Mouse (Mus musculus) liver, embryonic 12.5 days (tissue): Measurements from ENCODE around the gene Rasl11b. TPM values are rescaled to one million over a fixed set of nuclear protein-coding genes. Genes with fewer than 3 reads are reported as not detected.

Source experiments
- ATAC-seq: fragments of 200-750 bp; cut with Nextera tagmentation; 2 replicates; pipeline ENCODE4 v1.8.0; 2017; ENCODE audit warnings: moderate number of reproducible peaks, mild to moderate bottlenecking, moderate library complexity
- H3K27ac ChIP-seq: fragments of 300-500 bp; sonication (generic); 2 replicates; pipeline ENCODE4 v1.5.1; 2016; ENCODE audit warnings: mild to moderate bottlenecking
- H3K27me3 ChIP-seq: fragments of 300-500 bp; sonication (generic); replicated peaks from 2 replicates; pipeline ENCODE4 v1.6.1; 2016; ENCODE audit warnings: mild to moderate bottlenecking, moderate library complexity
- H3K36me3 ChIP-seq: fragments of 300-500 bp; sonication (generic); 2 replicates; pipeline ENCODE4 v1.6.1; 2016; ENCODE audit warnings: mild to moderate bottlenecking, moderate library complexity
- H3K4me1 ChIP-seq: fragments of 300-500 bp; sonication (generic); 2 replicates; pipeline ENCODE4 v1.6.1; 2016
- H3K4me2 ChIP-seq: fragments of 300-500 bp; sonication (generic); 2 replicates; pipeline ENCODE4 v1.6.1; 2016; ENCODE audit warnings: mild to moderate bottlenecking, moderate library complexity
- H3K4me3 ChIP-seq: fragments of 300-500 bp; sonication (generic); 2 replicates; pipeline ENCODE4 v1.5.1; 2016; ENCODE audit warnings: mild to moderate bottlenecking, moderate library complexity
- H3K9ac ChIP-seq: fragments of 300-500 bp; sonication (generic); 2 replicates; pipeline ENCODE4 v1.6.1; 2016; ENCODE audit warnings: mild to moderate bottlenecking, moderate library complexity
- H3K9me3 ChIP-seq: fragments of 300-500 bp; sonication (generic); replicated peaks from 2 replicates; pipeline ENCODE4 v1.6.1; 2016; ENCODE audit warnings: mild to moderate bottlenecking, moderate library complexity
- WGBS: fragments of 180-500 bp; shearing (Covaris S2); methylation state at CpG from one replicate; pipeline ENCODE4 v1.1.7; 2016; ENCODE audit not compliant: insufficient replicate concordance; 5-methylcytosine and 5-hydroxymethylcytosine counted together
- polyA plus RNA-seq: library from polyadenylated mRNA; unstranded; fragments of >200 nt; fragmentation: Nextera tagmentation; extraction: Ambion mirVana; gene quantifications from 2 replicates; pipeline ENCODE4 v1.2.1, GENCODE M21; 2016

Gene Rasl11b
- polyA plus RNA-seq, 1 experiment from 2014 or later = 5.9 TPM

GRCm38 (mm10) chr5:74215125-74215524 lies 20.0 kb downstream of the Rasl11b start:
- Histone ChIP-seq H3K9ac (no peak overlapping the region), H3K27me3 (no peaks in the 10 kb centered on the region), H3K4me1 (no peaks in the 10 kb centered on the region), H3K27ac (no peak overlapping the region), H3K4me3 (no peak overlapping the region), H3K36me3 (no peaks in the 10 kb centered on the region), H3K9me3 (no peaks in the 10 kb centered on the region), H3K4me2 (0 out of 2 replicates have a peak overlapping the region, but pooled peaks have one; percentile 3)
- WGBS = 57% methylated on average over 4 of the region's 4 CpGs
- ATAC-seq = no peak

GRCm38 (mm10) chr5:74218524-74218923 lies 23.4 kb downstream of the Rasl11b start:
- Histone ChIP-seq H3K4me1 (no peaks in the 10 kb centered on the region), H3K9ac (no peak overlapping the region), H3K9me3 (no peaks in the 10 kb centered on the region), H3K36me3 (no peaks in the 10 kb centered on the region), H3K27me3 (no peaks in the 10 kb centered on the region), H3K4me2 (no peak overlapping the region), H3K27ac (no peak overlapping the region), H3K4me3 (no peak overlapping the region)
- ATAC-seq = no peak
- 70% methylated on average over 4 of the region's 4 CpGs for WGBS

- no peak for ATAC-seq
- H3K4me2 ChIP-seq = no peak overlapping the region
- 71% methylated on average over 4 of the region's 4 CpGs for WGBS
- H3K4me1 ChIP-seq = no peaks in the 10 kb centered on the region
- H3K36me3 ChIP-seq = no peaks in the 10 kb centered on the region
- H3K9ac ChIP-seq = no peak overlapping the region
- no peak overlapping the region for H3K4me3 ChIP-seq
- no peaks in the 10 kb centered on the region for H3K27me3 ChIP-seq
- no peak overlapping the region for H3K27ac ChIP-seq
- H3K9me3 ChIP-seq = no peaks in the 10 kb centered on the region
Measured at GRCm38 (mm10) chr5:74222626-74223025, 27.5 kb downstream of the Rasl11b start.

- Histone ChIP-seq H3K27ac (no peak overlapping the region), H3K27me3 (no peaks in the 10 kb centered on the region), H3K9me3 (no peaks in the 10 kb centered on the region), H3K36me3 (no peaks in the 10 kb centered on the region), H3K4me2 (no peak overlapping the region), H3K4me3 (no peak overlapping the region), H3K4me1 (no peaks in the 10 kb centered on the region), H3K9ac (no peak overlapping the region)
- no peak for ATAC-seq
- WGBS = 75% methylated on average over 6 of the region's 6 CpGs
Measured at GRCm38 (mm10) chr5:74224480-74224879, 29.4 kb downstream of the Rasl11b start.

- Histone ChIP-seq H3K4me2 (no peak overlapping the region), H3K4me1 (peaks cover 12% of the 10 kb centered on the region)
- WGBS = 68% methylated on average over 5 of the region's 5 CpGs
Measured at GRCm38 (mm10) chr5:74226183-74226582, 31.1 kb downstream of the Rasl11b start.

GRCm38 (mm10) chr5:74227352-74227751 lies 32.3 kb downstream of the Rasl11b start:
- H3K27ac ChIP-seq = no peak overlapping the region
- H3K9ac ChIP-seq = no peak overlapping the region
- H3K27me3 ChIP-seq = no peaks in the 10 kb centered on the region
- no peak for ATAC-seq
- H3K4me1 ChIP-seq = peaks cover 12% of the 10 kb centered on the region
- no peak overlapping the region for H3K4me3 ChIP-seq
- no peak overlapping the region for H3K4me2 ChIP-seq
- no peaks in the 10 kb centered on the region for H3K36me3 ChIP-seq
- WGBS = 81% methylated on average over 6 of the region's 6 CpGs
- no peaks in the 10 kb centered on the region for H3K9me3 ChIP-seq

More at GRCm38 (mm10) chr5:74226183-74226582, 31.1 kb downstream of the Rasl11b start:
- no peaks in the 10 kb centered on the region for H3K36me3 ChIP-seq
- no peaks in the 10 kb centered on the region for H3K27me3 ChIP-seq
- H3K9ac ChIP-seq = no peak overlapping the region
- ATAC-seq = no peak
- H3K27ac ChIP-seq = no peak overlapping the region
- no peaks in the 10 kb centered on the region for H3K9me3 ChIP-seq
- no peak overlapping the region for H3K4me3 ChIP-seq

- H3K9me3 ChIP-seq = no peaks in the 10 kb centered on the region
- H3K27ac ChIP-seq = no peak overlapping the region
- no peak for ATAC-seq
- no peaks in the 10 kb centered on the region for H3K27me3 ChIP-seq
- H3K4me3 ChIP-seq = no peak overlapping the region
- H3K4me1 ChIP-seq = peaks cover 12% of the 10 kb centered on the region
- no peaks in the 10 kb centered on the region for H3K36me3 ChIP-seq
- no peak overlapping the region for H3K9ac ChIP-seq
- WGBS = 47% methylated on average over 1 of the region's 1 CpGs
- no peak overlapping the region for H3K4me2 ChIP-seq
Measured at GRCm38 (mm10) chr5:74228938-74229337, 33.9 kb downstream of the Rasl11b start.

- H3K27ac ChIP-seq = no peak overlapping the region
- H3K27me3 ChIP-seq = no peaks in the 10 kb centered on the region
- H3K36me3 ChIP-seq = no peaks in the 10 kb centered on the region
- WGBS = 46% methylated on average over 11 of the region's 11 CpGs
- peaks cover 12% of the 10 kb centered on the region for H3K4me1 ChIP-seq
- H3K4me2 ChIP-seq = no peak overlapping the region
- no peak overlapping the region for H3K9ac ChIP-seq
- no peak overlapping the region for H3K4me3 ChIP-seq
- peak; percentile 42; the same call in 1 of the 2 replicates for ATAC-seq
- no peaks in the 10 kb centered on the region for H3K9me3 ChIP-seq
Measured at GRCm38 (mm10) chr5:74229775-74230413, 34.8 kb downstream of the Rasl11b start.

GRCm38 (mm10) chr5:74230525-74230924 lies 35.4 kb downstream of the Rasl11b start:
- Histone ChIP-seq H3K9ac (no peak overlapping the region), H3K9me3 (no peaks in the 10 kb centered on the region), H3K27me3 (no peaks in the 10 kb centered on the region), H3K4me1 (peaks cover 12% of the 10 kb centered on the region), H3K4me2 (no peak overlapping the region), H3K36me3 (no peaks in the 10 kb centered on the region), H3K4me3 (no peak overlapping the region), H3K27ac (no peak overlapping the region)
- WGBS = 49% methylated on average over 2 of the region's 2 CpGs
- ATAC-seq = no peak

- Histone ChIP-seq H3K4me2 (no peak overlapping the region), H3K27me3 (no peaks in the 10 kb centered on the region), H3K4me1 (peaks cover 12% of the 10 kb centered on the region), H3K36me3 (no peaks in the 10 kb centered on the region), H3K9me3 (no peaks in the 10 kb centered on the region), H3K9ac (no peak overlapping the region), H3K4me3 (no peak overlapping the region), H3K27ac (no peak overlapping the region)
- WGBS = 52% methylated on average over 7 of the region's 7 CpGs
- ATAC-seq = no peak
Measured at GRCm38 (mm10) chr5:74233808-74234207, 38.7 kb downstream of the Rasl11b start.

- ATAC-seq = no peak
- no peak overlapping the region for H3K4me3 ChIP-seq
- H3K9ac ChIP-seq = no peak overlapping the region
- 75% methylated on average over 1 of the region's 1 CpGs for WGBS
- no peak overlapping the region for H3K4me2 ChIP-seq
- no peaks in the 10 kb centered on the region for H3K9me3 ChIP-seq
- no peaks in the 10 kb centered on the region for H3K27me3 ChIP-seq
- no peaks in the 10 kb centered on the region for H3K4me1 ChIP-seq
- no peaks in the 10 kb centered on the region for H3K36me3 ChIP-seq
- H3K27ac ChIP-seq = no peak overlapping the region
Measured at GRCm38 (mm10) chr5:74239369-74239768, 44.3 kb downstream of the Rasl11b start.

- Histone ChIP-seq H3K9ac (no peak overlapping the region), H3K27ac (no peak overlapping the region), H3K27me3 (no peaks in the 10 kb centered on the region), H3K36me3 (no peaks in the 10 kb centered on the region), H3K4me1 (no peaks in the 10 kb centered on the region), H3K4me2 (no peak overlapping the region), H3K4me3 (no peak overlapping the region), H3K9me3 (no peaks in the 10 kb centered on the region)
- 67% methylated on average over 8 of the region's 8 CpGs for WGBS
- no peak for ATAC-seq
Measured at GRCm38 (mm10) chr5:74240298-74240697, 45.2 kb downstream of the Rasl11b start.
